Mouse (Mus musculus) spleen, adult 18-20 months (tissue): ENCODE results near the gene Tecpr2.

Source experiments
- DNase-seq, 2 experiments: peaks; one replicate each; pipeline ENCODE4 v3.0.0; 2022; ENCODE audit warnings: mixed read lengths in 2 of 2

The Tecpr2 gene

GRCm38 (mm10) chr12:110949410-110949809 lies 60.3 kb downstream of the Tecpr2 start:
- no peak for DNase-seq

GRCm38 (mm10) chr12:110950151-110950550 lies 61.1 kb downstream of the Tecpr2 start:
- DNase-seq, result peak in 1 of 2 experiments; percentile 12

- no peak for DNase-seq
Measured at GRCm38 (mm10) chr12:110951236-110951635, 62.2 kb downstream of the Tecpr2 start.

GRCm38 (mm10) chr12:110952628-110953385 lies 63.7 kb downstream of the Tecpr2 start:
- DNase-seq, result no peak

GRCm38 (mm10) chr12:110953443-110953842 lies 64.4 kb downstream of the Tecpr2 start:
- DNase-seq, result no peak

- DNase-seq, result no peak
Measured at GRCm38 (mm10) chr12:110953900-110954299, 64.8 kb downstream of the Tecpr2 start.

- DNase-seq, result no peak
Measured at GRCm38 (mm10) chr12:110954351-110954991, 65.4 kb downstream of the Tecpr2 start.

- no peak for DNase-seq
Measured at GRCm38 (mm10) chr12:110961973-110962372, 72.9 kb downstream of the Tecpr2 start.

- no peak for DNase-seq
Measured at GRCm38 (mm10) chr12:110965500-110965899, 76.4 kb downstream of the Tecpr2 start.

GRCm38 (mm10) chr12:110966079-110966478 lies 77.0 kb downstream of the Tecpr2 start:
- DNase-seq, result no peak

GRCm38 (mm10) chr12:110967146-110967545 lies 78.1 kb downstream of the Tecpr2 start:
- DNase-seq, result no peak

- DNase-seq, result no peak
Measured at GRCm38 (mm10) chr12:110970408-110970807, 81.3 kb downstream of the Tecpr2 start.

- DNase-seq, result no peak
Measured at GRCm38 (mm10) chr12:110971972-110972371, 82.9 kb downstream of the Tecpr2 start.

GRCm38 (mm10) chr12:110973829-110974228 lies 84.8 kb downstream of the Tecpr2 start:
- no peak for DNase-seq

- no peak for DNase-seq
Measured at GRCm38 (mm10) chr12:110974295-110974694, 85.2 kb downstream of the Tecpr2 start.

- no peak for DNase-seq
Measured at GRCm38 (mm10) chr12:110974726-110975125, 85.7 kb downstream of the Tecpr2 start.

GRCm38 (mm10) chr12:110975385-110975784 lies 86.3 kb downstream of the Tecpr2 start:
- DNase-seq, result no peak

- no peak for DNase-seq
Measured at GRCm38 (mm10) chr12:110975838-110976468, 86.9 kb downstream of the Tecpr2 start.

- DNase-seq, result no peak
Measured at GRCm38 (mm10) chr12:110976589-110977344, 87.7 kb downstream of the Tecpr2 start.

GRCm38 (mm10) chr12:110977345-110977733 lies 88.3 kb downstream of the Tecpr2 start:
- no peak for DNase-seq

- no peak for DNase-seq
Measured at GRCm38 (mm10) chr12:110977896-110978606, 89.0 kb downstream of the Tecpr2 start.
